Mouse (Mus musculus) CH12.LX (cell line): ENCODE measurements at regions not wholly inside any gene's neighbourhood (a gene's known extent, or its start where the extent isn't known, plus 50 kb on each side); places are given as distances from the start of the nearest gene placed in this dataset.

ENCODE experiments used
- BHLHE40 ChIP-seq: IDR thresholded peaks from 2 replicates; pipeline ENCODE4 v1.6.1; 2011; ENCODE audit warnings: mild to moderate bottlenecking, low read depth, low read length, improper control_type of control experiment
- CHD2 ChIP-seq: IDR thresholded peaks from 2 replicates; pipeline ENCODE4 v1.6.1; 2011; ENCODE audit warnings: low read length, improper control_type of control experiment
- CTCF ChIP-seq, 2 experiments: IDR thresholded peaks in 1 of 2; conservative IDR thresholded peaks in 1 of 2; 2 replicates each; pipeline ENCODE4 v1.5.1; 2011 to 2012; ENCODE audit warnings: low read depth in 2 of 2, low read length in 2 of 2, improper control_type of control experiment in 1 of 2, inconsistent platforms in 1 of 2, mild to moderate bottlenecking in 1 of 2, moderate library complexity in 1 of 2
- EP300 ChIP-seq: IDR thresholded peaks from 2 replicates; pipeline ENCODE4 v1.6.1; 2011; ENCODE audit warnings: low read length, improper control_type of control experiment
- ETS1 ChIP-seq: conservative IDR thresholded peaks from 2 replicates; pipeline ENCODE4 v1.6.1; 2012; ENCODE audit warnings: low read depth, mild to moderate bottlenecking, inconsistent platforms, low read length, improper control_type of control experiment, moderate library complexity
- IRF4 ChIP-seq: IDR thresholded peaks from 2 replicates; pipeline ENCODE4 v1.6.1; 2014; ENCODE audit warnings: low read depth, mild to moderate bottlenecking, inconsistent platforms, low read length, improper control_type of control experiment
- JUND ChIP-seq: conservative IDR thresholded peaks from 2 replicates; pipeline ENCODE4 v1.6.1; 2011; ENCODE audit warnings: low read depth, low read length, improper control_type of control experiment
- KAT2A ChIP-seq: IDR thresholded peaks from 2 replicates; pipeline ENCODE4 v1.6.1; 2012; ENCODE audit warnings: low read length, improper control_type of control experiment, inconsistent platforms; ENCODE audit not compliant: insufficient replicate concordance
- MAX ChIP-seq: IDR thresholded peaks from 2 replicates; pipeline ENCODE4 v1.6.1; 2011; ENCODE audit warnings: low read length, improper control_type of control experiment
- MXI1 ChIP-seq: IDR thresholded peaks from 2 replicates; pipeline ENCODE4 v1.6.1; 2011; ENCODE audit warnings: mild to moderate bottlenecking, low read depth, low read length, improper control_type of control experiment
- POLR2A ChIP-seq: IDR thresholded peaks from 2 replicates; pipeline ENCODE4 v1.6.1; 2011; ENCODE audit warnings: low read depth, mild to moderate bottlenecking, improper control_type of control experiment, low read length
- ZMIZ1 ChIP-seq: IDR thresholded peaks from 2 replicates; pipeline ENCODE4 v1.6.1; 2012; ENCODE audit warnings: low read depth, mild to moderate bottlenecking, inconsistent platforms, low read length, improper control_type of control experiment
- ZNF384 ChIP-seq: IDR thresholded peaks from 2 replicates; pipeline ENCODE4 v1.6.1; 2012; ENCODE audit warnings: low read depth, low read length, improper control_type of control experiment, inconsistent platforms

DNA sequence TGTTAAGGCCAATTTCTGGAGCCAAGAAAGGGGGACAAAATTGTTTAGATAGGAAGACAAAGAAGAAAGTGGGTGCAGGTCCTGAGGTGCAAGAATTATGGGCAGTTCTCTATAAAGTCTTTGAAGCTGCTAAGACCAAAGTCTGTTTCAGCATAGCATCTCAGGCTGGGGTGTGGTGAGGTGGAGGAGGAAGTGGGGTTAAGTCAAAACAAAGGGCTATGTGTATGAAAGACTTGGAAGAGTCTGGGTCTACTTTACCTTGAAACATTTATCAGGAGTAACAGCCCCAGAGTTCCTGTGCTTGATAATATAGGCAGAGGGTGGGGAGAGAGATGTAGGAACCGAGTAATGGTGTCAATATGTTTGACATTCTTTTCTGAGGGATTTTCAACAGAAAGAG is 125.4 kb upstream of the Tex13c2 start:
- TF ChIP-seq ETS1 (no peak), MAX (no peak), MXI1 (no peak), CTCF (conservative IDR thresholded peaks at IDR 0.05 in 1 of 2, IDR thresholded peaks at IDR 0.05 in 1 of 2; ENCODE audit: low read depth in 2 of 2, low read length in 2 of 2) (no peak), POLR2A (no peak), EP300 (no peak), KAT2A (no peak), CHD2 (no peak), ZNF384 (no peak), JUND (no peak), BHLHE40 (no peak), IRF4 (no peak), ZMIZ1 (no peak)
